Mouse (Mus musculus) midbrain, embryonic 14.5 days (tissue): ENCODE measurements around the gene Camk2n1. TPM values are rescaled to one million over a fixed set of nuclear protein-coding genes. Genes with fewer than 3 reads are reported as not detected.

ENCODE experiments used
- ATAC-seq: fragments of 200-750 bp; cut with Nextera tagmentation; 2 replicates; pipeline ENCODE4 v1.8.0; 2017; ENCODE audit warnings: moderate number of reproducible peaks, moderate library complexity; ENCODE audit not compliant: low FRiP score, low TSS enrichment
- DNase-seq: peaks from one replicate; pipeline ENCODE4 v3.0.0-alpha.2; 2015
- H3K27ac ChIP-seq: fragments of 300-500 bp; sonication (generic); replicated peaks from 2 replicates; pipeline ENCODE4 v1.5.1; 2014; ENCODE audit warnings: mild to moderate bottlenecking, low read depth, low read length, moderate library complexity
- H3K27me3 ChIP-seq: fragments of 300-500 bp; sonication (generic); 2 replicates; pipeline ENCODE4 v1.6.1; 2014; ENCODE audit warnings: low read length, control low read depth, mixed read lengths; ENCODE audit not compliant: control insufficient read depth, insufficient read depth
- H3K36me3 ChIP-seq: fragments of 300-500 bp; sonication (generic); 2 replicates; pipeline ENCODE4 v1.6.1; 2014; ENCODE audit warnings: low read length, control low read depth; ENCODE audit not compliant: control insufficient read depth, insufficient read depth
- H3K4me1 ChIP-seq: fragments of 300-500 bp; sonication (generic); 2 replicates; pipeline ENCODE4 v1.6.1; 2014; ENCODE audit warnings: mild to moderate bottlenecking, antibody characterized with exemption, low read length, control low read depth; ENCODE audit not compliant: control insufficient read depth, insufficient read depth
- H3K4me2 ChIP-seq: fragments of 300-500 bp; sonication (generic); 2 replicates; pipeline ENCODE4 v1.6.1; 2014; ENCODE audit warnings: mild to moderate bottlenecking, low read length, moderate library complexity
- H3K4me3 ChIP-seq: fragments of 300-500 bp; sonication (generic); replicated peaks from 2 replicates; pipeline ENCODE4 v1.5.1; 2014; ENCODE audit warnings: low read depth, low read length
- H3K9ac ChIP-seq: fragments of 300-500 bp; sonication (generic); replicated peaks from 2 replicates; pipeline ENCODE4 v1.6.1; 2014; ENCODE audit warnings: mild to moderate bottlenecking, low read length, moderate library complexity
- H3K9me3 ChIP-seq: fragments of 300-500 bp; sonication (generic); 2 replicates; pipeline ENCODE4 v1.6.1; 2016; ENCODE audit warnings: low read length, control low read depth, mixed read lengths; ENCODE audit not compliant: control insufficient read depth
- whole genome bisulfite sequencing: fragments of 180-500 bp; shearing (Covaris S2); extraction: QIAGEN DNeasy Blood & Tissue Kit; methylation state at CpG from one replicate; pipeline ENCODE4 v1.1.7; 2014; 5-methylcytosine and 5-hydroxymethylcytosine counted together
- polyA plus RNA-seq: library from polyadenylated mRNA; unstranded; fragments of >200 nt; fragmentation: Nextera tagmentation; extraction: Ambion mirVana; gene quantifications from 2 replicates; pipeline ENCODE4 v1.2.1, GENCODE M21; 2014

The Camk2n1 gene
- polyA plus RNA-seq, 1 experiment from 2014 or later, result 15.4 TPM

GRCm38 (mm10) chr4:138440062-138440461 is 14.1 kb upstream of the Camk2n1 start:
- Histone ChIP-seq H3K4me3 (no peak overlapping the region), H3K4me2 (no peak overlapping the region), H3K9me3 (no peaks in the 10 kb centered on the region), H3K4me1 (peaks cover 9% of the 10 kb centered on the region), H3K27me3 (no peaks in the 10 kb centered on the region), H3K27ac (no peak overlapping the region), H3K9ac (no peak overlapping the region), H3K36me3 (peaks cover 65% of the 10 kb centered on the region)
- no peak for DNase-seq
- WGBS, result 86% methylated on average over 3 of the region's 3 CpGs
- ATAC-seq, result no peak

GRCm38 (mm10) chr4:138444941-138445340 is 9.2 kb upstream of the Camk2n1 start:
- Histone ChIP-seq H3K36me3 (peaks cover 25% of the 10 kb centered on the region), H3K4me2 (no peak overlapping the region), H3K27me3 (no peaks in the 10 kb centered on the region), H3K9me3 (no peaks in the 10 kb centered on the region), H3K9ac (no peak overlapping the region), H3K27ac (no peak overlapping the region), H3K4me1 (peaks cover 18% of the 10 kb centered on the region), H3K4me3 (no peak overlapping the region)
- ATAC-seq (no peak), DNase-seq (no peak)
- WGBS, result 6% methylated on average over 5 of the region's 5 CpGs

GRCm38 (mm10) chr4:138446981-138447380 is 7.1 kb upstream of the Camk2n1 start:
- Histone ChIP-seq H3K36me3 (peaks cover 6% of the 10 kb centered on the region; the same call in 1 of the 2 replicates), H3K27ac (peak overlapping the region; percentile 84), H3K27me3 (no peaks in the 10 kb centered on the region), H3K4me1 (peaks cover 18% of the 10 kb centered on the region), H3K4me2 (peak overlapping the region; percentile 35), H3K9ac (0 out of 2 replicates have a peak overlapping the region, but pooled peaks have one; percentile 17), H3K9me3 (no peaks in the 10 kb centered on the region), H3K4me3 (no peak overlapping the region)
- peak; percentile 42; the same call in 1 of the 2 replicates for ATAC-seq
- DNase-seq, result peak; percentile 73
- WGBS, result 19% methylated on average over 13 of the region's 13 CpGs

GRCm38 (mm10) chr4:138447387-138447786 is 6.7 kb upstream of the Camk2n1 start:
- peaks cover 1% of the 10 kb centered on the region; the same call in 1 of the 2 replicates for H3K36me3 ChIP-seq
- peak; percentile 98 for DNase-seq
- peak; percentile 84 for ATAC-seq
- H3K27ac ChIP-seq, result peak overlapping the region; percentile 84
- H3K27me3 ChIP-seq, result no peaks in the 10 kb centered on the region
- H3K4me1 ChIP-seq, result peaks cover 19% of the 10 kb centered on the region
- H3K9ac ChIP-seq, result 0 out of 2 replicates have a peak overlapping the region, but pooled peaks have one; percentile 17
- H3K4me2 ChIP-seq, result peak overlapping the region; percentile 35
- H3K9me3 ChIP-seq, result no peaks in the 10 kb centered on the region
- 0% methylated on average over 8 of the region's 8 CpGs for WGBS
- no peak overlapping the region for H3K4me3 ChIP-seq

- DNase-seq, result peak; percentile 71
- H3K4me1 ChIP-seq, result peaks cover 20% of the 10 kb centered on the region
- peak overlapping the region; percentile 25 for H3K4me2 ChIP-seq
- peak overlapping the region; percentile 84 for H3K27ac ChIP-seq
- H3K36me3 ChIP-seq, result no peaks in the 10 kb centered on the region
- 0 out of 2 replicates have a peak overlapping the region, but pooled peaks have one; percentile 21 for H3K9ac ChIP-seq
- WGBS, result 23% methylated on average over 15 of the region's 15 CpGs
- peak; percentile 51; the same call in 1 of the 2 replicates for ATAC-seq
- H3K9me3 ChIP-seq, result no peaks in the 10 kb centered on the region
- no peak overlapping the region for H3K4me3 ChIP-seq
- no peaks in the 10 kb centered on the region for H3K27me3 ChIP-seq
Measured at GRCm38 (mm10) chr4:138447827-138448602, 6.1 kb upstream of the Camk2n1 start.

- Histone ChIP-seq H3K36me3 (no peaks in the 10 kb centered on the region), H3K27me3 (no peaks in the 10 kb centered on the region), H3K9me3 (no peaks in the 10 kb centered on the region), H3K4me1 (peaks cover 29% of the 10 kb centered on the region), H3K9ac (no peak overlapping the region), H3K27ac (no peak overlapping the region), H3K4me3 (no peak overlapping the region), H3K4me2 (no peak overlapping the region)
- no peak for ATAC-seq
- DNase-seq, result no peak
- WGBS, result 39% methylated on average over 7 of the region's 7 CpGs
Measured at GRCm38 (mm10) chr4:138448872-138449615, 5.1 kb upstream of the Camk2n1 start.

- DNase-seq, result no peak
- no peak for ATAC-seq
- Histone ChIP-seq H3K27ac (no peak overlapping the region), H3K27me3 (no peaks in the 10 kb centered on the region), H3K9me3 (no peaks in the 10 kb centered on the region), H3K4me1 (peaks cover 29% of the 10 kb centered on the region), H3K4me2 (no peak overlapping the region), H3K9ac (no peak overlapping the region), H3K36me3 (no peaks in the 10 kb centered on the region), H3K4me3 (no peak overlapping the region)
- 50% methylated on average over 12 of the region's 12 CpGs for WGBS
Measured at GRCm38 (mm10) chr4:138449636-138450314, 4.3 kb upstream of the Camk2n1 start.

- Histone ChIP-seq H3K9ac (no peak overlapping the region), H3K27me3 (no peaks in the 10 kb centered on the region), H3K4me2 (no peak overlapping the region), H3K9me3 (no peaks in the 10 kb centered on the region), H3K4me1 (peaks cover 32% of the 10 kb centered on the region), H3K36me3 (no peaks in the 10 kb centered on the region), H3K27ac (peak overlapping the region; percentile 95), H3K4me3 (no peak overlapping the region)
- ATAC-seq, result no peak
- 34% methylated on average over 15 of the region's 15 CpGs for WGBS
- no peak for DNase-seq
Measured at GRCm38 (mm10) chr4:138452306-138453096, 1.6 kb upstream of the Camk2n1 start.
